Mouse (Mus musculus) layer of hippocampus, adult 18-20 months (tissue): ENCODE results near the gene Cmklr1. TPM values are rescaled to one million over a fixed set of nuclear protein-coding genes. Genes with fewer than 3 reads are reported as not detected.
"Not testable (repeated sequence)": the region's sequence is repeated elsewhere in the genome, so short reads cannot be mapped to it uniquely, and the experiment has no call there.

Experiments used
- DNase-seq, 2 experiments: peaks; one replicate each; pipeline ENCODE4 v3.0.0; 2022; ENCODE audit warnings: low spot score in 2 of 2
- total RNA-seq, 2 experiments: library from RNA; stranded (reverse); gene quantifications; 2 replicates each; pipeline ENCODE4 v1.2.3; 2021

The Cmklr1 gene
- total RNA-seq, 2 experiments from 2014 or later, result 4.6 to 4.8 TPM

DNA sequence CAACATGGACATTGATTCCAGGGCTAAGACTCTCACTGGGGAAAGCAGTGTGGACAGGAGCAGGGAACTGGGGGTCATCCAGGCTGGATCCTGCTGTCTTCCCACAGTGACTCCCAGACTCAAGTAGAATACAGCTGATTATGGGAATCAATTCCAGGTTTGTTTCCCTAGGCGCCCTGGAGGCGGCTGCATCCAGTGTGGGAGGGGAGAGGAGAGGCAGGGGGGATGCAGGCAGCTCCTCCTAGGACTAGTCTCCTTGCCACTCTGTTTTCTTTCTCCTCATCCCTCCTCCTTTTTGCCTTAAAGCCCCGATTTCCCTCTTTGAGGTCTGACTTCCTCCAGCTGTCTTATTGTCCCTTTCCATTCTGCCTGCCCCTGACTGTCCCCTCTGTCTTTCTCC, 59.1 kb downstream of the Cmklr1 start:
- DNase-seq, result peak in 1 of 2 experiments; percentile 55

DNA sequence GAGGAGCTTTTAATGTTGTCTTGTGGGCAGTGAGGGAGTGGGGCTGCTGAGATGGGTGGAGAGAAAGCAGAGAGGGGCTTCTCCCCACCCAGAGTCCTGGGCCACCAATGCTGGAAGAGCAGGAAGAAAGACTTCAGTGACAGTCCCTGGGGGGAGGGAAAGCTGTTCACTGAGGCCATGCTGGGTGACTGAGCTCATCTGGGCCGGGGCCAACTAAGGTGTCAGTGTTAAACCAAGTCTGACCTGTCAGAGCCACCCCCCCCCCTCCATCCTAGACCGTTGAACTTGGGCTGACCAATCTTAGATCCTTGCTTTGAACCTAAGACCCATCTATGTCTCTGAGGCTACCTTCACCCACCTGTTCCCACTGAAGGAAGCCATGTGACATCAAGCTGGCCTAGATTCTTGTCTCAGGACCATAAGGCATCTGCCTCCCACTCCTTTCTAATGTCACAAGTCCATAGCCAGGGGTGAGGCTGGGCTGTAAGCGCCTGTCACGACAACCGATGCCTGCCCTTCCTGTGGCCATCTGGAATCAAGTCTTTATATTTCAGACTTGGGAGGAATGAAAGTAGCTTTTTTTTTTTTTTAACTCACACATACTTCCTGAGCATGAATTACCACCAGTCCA, 60.1 kb downstream of the Cmklr1 start:
- no peak for DNase-seq

DNA sequence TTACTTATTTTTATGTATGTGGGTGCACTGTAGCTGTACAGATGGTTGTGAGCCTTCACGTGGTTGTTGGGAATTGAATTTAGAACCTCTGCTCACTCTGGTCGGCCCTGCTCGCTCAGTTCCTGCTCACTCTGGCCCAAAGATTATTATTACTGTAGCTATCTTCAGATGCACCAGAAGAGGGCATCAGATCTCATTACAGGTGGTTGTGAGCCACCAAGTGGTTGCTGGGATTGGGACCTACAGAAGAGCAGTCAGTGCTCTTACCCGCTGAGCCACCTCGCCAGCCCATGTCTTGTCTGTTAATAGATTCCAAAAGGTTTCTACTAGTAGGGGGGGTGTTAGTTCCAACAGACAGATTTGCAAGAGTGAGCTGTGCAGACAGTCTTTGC, 63.8 kb downstream of the Cmklr1 start:
- DNase-seq, result not testable (repeated sequence)

DNA sequence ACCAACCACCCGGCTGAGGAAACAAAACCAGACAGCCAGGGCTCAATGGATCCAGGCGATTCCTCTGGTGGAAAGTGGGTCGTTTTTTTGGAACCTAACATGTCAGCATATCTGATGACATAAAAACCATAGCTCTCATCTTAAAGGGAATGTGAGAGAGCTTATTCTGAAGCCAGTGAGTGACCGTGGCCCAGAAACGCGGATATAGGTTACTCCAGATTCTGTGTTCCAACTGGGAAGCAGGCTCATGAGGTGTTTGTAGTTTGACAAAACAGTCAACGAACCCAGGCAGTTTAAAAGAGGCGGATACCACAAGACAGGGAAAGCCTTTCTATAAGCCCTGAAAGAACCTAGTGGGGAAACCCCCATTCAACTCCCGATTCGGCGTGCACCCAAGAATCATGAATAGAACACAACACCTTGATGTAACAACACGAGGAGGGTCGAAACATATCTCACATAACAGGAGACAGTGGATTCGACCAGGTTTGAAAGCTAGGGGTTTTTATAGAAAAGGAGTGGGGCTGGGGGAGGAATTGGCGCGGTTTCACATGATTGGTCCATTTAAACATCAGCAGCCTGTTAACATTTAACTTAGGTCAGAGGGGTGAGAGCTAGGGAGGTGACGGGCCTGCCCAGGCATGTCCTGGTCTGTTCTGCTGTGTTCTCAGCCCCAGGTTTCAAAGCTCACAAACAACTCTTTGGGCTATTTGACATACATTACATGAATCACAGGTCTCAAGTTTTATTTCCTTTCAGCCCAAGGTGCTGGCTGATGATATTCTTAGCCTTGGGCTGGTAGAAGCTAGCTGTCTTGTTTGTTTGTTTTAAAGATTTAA, 64.4 kb downstream of the Cmklr1 start:
- not testable (repeated sequence) for DNase-seq

DNA sequence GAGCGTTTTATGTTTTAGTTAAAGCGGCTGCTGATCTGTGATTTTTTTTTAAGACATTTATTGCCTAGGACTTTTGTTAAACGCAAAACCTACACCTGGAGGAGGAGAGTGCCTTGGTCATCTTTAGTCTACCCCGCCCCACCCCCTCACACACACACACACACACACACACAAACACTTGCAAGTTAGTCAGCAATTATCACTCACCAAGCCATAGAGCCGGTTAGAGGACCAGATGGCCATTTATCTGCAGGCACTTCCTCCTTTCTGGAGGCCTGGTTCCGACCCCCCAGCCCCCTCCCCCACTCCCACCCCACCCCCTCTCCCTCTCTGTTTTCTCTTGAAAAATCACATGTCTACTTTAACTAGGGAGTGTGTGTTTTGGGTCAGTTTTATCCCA, 65.8 kb downstream of the Cmklr1 start:
- DNase-seq, result no peak

DNA sequence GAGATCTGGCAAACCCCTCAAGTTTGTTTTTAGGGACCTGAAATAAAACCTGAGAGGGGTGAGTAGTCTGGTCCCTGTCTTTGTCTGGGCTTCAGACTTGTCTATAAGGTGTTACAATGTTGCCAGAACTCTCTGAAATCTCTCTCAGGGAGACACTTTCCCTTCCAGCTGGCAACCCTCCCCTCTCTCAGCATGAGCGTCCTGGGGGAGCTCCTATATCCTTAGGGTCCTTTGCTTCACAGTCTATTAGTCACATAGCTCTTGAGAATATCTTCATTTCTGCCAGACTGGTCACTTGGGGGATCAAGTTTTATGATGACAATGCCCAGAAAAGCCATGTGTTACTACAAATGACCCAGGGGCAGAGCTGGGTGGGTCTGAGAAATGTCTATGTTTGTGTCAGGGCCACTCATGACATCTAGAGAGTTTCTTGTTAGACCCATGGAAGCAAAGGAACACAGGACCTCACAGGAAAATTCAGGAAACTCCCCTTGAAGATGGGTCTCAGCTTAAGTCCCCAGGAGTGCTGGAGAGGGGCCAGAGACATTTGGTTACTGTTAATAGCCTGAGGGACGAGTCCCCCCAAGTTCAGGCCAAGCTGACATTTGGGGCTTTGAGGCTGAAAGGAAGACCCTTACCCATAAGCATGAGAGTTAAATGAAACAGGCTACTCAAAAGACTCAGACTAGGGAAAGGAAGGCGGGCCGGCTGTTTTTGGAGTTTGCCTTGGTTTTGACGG, 66.6 kb downstream of the Cmklr1 start:
- no peak for DNase-seq

DNA sequence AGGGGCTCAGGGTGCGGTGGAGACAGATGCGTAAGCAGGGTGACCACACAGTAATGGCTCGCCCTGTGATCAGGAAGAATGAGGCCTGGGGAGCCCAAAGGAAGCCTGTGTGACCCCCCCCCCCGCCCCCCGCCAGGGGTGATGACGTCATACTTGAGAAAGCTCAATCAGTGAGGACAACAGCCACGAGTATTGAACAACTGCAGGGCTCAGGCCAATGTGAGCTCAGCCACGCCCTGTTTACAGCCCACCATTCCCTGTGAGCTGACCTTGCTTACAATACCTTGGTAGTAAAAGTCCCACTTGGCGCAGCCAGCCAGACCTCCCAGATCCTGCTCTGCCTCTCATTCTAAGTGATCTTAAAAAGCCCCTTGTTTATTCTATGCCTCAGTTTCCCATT, 69.4 kb downstream of the Cmklr1 start:
- no peak for DNase-seq

DNA sequence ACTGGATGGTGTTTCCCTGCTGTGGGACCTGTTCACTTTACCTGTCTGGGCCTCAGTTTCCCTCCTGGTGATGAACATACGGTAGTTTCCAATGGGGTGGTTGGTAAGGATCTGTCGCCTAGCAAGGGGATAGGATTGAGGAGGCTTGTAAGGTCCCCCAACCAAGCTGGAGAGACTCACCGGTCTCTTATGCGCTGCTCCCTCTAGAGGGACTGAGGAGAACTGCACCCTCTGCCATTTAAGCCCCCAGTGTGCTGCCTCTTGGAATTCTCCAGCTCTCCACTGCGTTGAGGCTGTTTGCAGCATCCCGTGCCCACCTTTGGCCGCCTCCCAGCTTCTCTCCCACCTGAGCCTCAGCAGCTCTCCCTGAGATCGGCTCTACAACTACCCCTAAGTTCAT, 70.0 kb downstream of the Cmklr1 start:
- DNase-seq, result no peak

DNA sequence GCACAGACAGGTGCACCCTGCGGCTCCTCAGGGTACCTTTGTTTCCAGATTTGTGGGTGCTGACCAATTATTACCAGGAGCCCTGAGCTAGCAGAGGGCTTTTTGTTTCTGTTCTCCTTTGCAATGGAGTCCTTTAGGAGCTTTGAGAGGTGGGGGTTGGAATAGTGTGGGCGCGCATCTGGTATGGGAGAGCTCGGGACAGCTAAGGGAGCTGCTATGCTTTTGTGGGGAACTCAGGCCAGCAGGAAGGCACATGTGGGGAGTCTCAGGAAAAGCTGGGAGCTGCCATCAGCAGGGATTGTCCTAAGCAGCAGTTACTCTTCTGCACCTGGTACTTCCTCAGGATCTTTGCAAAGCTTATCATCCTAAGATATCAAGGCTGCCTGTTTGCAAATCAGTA, 71.1 kb downstream of the Cmklr1 start:
- DNase-seq, result peak in 1 of 2 experiments; percentile 57

DNA sequence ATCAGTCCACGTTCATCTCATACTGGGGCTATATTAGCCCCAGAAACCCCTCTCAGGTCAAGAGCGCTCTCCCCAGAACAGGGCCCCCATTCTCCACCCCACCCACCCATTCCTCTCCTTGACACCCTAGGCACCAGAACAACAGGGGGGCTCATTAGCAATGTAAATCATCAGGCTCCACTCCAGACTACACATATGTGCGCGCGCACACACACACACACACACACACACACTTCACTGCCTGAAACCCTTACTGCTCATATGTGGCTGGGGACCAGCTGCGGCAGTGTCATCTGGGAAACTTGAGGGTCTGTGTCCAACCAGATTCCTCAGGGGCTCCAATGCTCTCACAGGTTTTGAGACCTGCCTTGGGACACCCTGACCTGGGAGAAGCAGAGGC, 71.8 kb downstream of the Cmklr1 start:
- no peak for DNase-seq

DNA sequence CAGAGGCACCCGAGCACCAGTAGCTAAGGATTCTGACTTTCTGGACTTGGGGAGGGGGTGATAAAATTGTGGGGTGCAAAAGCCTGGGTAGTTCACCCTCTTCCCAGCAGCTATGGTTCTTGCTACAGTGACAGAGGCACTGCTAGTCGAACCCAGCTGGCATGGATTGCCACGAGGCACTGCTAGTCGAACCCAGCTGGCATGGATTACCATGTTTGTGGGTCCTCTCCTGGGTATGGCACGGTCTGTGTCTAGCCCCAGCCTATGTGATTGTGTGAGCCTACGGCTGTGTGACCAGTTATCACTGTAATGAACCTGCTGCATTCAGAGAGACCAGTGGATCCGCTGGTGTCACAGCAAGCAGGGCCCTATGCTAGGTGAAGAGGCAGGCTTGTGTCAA, 72.7 kb downstream of the Cmklr1 start:
- DNase-seq, result peak in 1 of 2 experiments; percentile 69

DNA sequence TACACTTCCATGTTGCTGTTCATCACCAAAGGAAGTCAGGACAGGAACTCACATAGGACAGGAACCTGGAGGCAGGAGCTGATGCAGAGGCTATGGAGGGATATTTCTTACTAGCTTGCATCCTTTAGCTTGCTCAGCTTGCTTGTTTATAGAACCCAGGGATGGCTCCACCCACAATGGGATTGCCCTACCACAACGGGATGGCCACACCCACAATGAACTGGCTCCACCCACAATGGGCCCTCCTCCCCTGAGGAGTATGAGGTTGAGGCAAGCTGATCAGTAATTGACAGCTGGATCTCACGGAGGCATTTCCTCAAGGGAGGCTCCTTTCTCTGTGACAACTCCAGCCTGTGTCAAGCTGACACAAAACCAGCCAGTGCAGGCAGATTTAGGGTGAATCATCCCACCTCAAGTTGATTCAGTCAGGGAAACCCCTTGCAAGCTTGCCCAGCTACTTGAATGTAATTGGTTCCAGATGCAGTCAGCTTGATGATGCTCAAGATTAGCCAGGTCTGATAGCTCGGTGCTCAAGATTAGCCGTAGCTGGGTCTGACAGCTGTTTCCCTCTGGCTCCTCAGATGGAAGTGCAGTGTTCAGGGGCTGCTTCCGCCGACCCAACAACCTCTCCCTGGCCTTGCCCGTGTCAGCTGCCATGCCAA, 80.0 kb downstream of the Cmklr1 start:
- no peak for DNase-seq

DNA sequence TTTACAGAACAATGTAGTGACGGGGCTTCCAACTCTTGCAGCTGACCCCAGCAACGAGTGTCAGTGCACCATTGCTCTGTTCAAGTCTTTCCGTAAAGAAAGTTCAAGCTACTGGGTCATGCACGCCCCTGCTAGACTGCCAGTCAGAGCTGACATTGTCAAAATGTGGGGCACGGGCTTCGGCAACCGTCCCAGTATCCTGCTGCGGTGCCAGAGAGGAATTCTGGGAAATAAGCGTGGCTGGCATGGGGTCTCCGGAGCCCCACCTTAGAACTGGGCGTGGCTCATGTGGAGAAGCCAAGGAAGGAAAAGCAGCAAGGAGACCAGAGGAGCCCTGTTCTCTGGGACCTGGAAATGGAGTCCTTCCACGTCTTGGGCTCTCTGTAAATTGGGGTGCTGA, 84.4 kb downstream of the Cmklr1 start:
- DNase-seq, result no peak

DNA sequence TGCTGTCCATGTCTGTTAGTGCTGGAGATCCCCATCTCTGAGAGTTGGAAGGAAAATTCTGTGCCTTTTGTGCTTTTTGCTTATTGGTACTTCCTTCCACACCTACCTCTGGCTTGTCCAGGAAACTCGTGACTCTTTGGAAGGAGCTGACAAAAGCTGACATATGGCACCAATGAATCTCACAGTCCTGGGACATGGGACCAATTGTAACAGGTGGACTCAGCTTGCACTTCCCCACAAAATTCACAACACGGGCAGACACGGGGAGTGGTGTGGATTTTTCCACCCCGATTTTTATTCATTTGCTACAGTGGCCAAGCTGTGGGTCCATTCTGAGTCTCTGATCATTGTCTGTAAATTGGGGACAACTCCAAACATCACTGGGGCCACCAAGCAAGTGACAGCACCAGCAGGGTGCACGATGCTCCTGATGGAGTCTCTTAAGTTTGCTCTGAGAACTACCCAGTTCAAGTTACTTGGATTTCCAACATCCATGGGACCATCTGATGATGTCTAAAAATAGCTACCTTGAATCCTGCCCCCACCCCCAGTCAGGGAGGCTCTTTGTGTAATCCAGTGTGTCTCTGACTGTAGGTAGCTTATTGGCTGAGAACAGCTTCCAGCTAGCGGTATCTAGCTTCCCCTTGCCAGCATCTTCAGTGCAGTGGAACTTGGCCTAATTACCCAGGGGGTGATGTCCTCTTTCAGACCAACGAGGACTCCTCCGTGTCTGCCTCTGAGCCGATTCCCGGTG, 84.9 kb downstream of the Cmklr1 start:
- DNase-seq, result no peak

DNA sequence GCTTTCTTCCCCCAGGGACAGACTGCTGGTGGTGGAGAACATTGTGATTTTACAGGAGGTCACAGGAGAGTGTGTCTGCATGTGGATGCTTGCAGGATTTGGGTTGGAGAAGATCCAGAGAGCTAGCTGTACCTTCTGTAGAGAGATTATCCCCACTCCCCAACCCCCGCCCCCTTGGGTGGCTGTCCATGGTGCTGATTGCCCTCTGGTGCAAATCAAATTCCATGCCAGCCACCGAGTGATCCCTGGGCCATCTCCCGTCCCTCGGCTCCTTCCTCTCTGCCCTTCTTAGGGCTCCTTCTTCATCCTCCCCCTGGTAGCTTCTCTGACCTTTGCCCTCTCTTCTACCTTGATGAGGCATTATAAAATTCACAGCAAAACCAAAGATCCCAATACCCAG, 85.8 kb downstream of the Cmklr1 start:
- no peak for DNase-seq

Other genes with a start within 250 kb of the Cmklr1 start
- gene Wscd2, start 160.1 kb downstream of the Cmklr1 start, total RNA-seq, result 10 to 100 TPM; 81.3 to 83.7 TPM
- not detected for gene 1700069L16Rik, start 74.3 kb upstream of the Cmklr1 start, total RNA-seq
- 10 to 100 TPM; 13.4 to 14.1 TPM for gene Ficd, start 85.4 kb upstream of the Cmklr1 start, total RNA-seq
- gene Sart3, start 122.1 kb upstream of the Cmklr1 start, total RNA-seq, result 10 to 100 TPM; 48.3 to 49.3 TPM
- gene Iscu, start 122.3 kb upstream of the Cmklr1 start, total RNA-seq, result 100 to 1,000 TPM; 128 to 132 TPM
- 10 to 100 TPM; 25.9 to 29.0 TPM for gene Tmem119, start 150.1 kb upstream of the Cmklr1 start, total RNA-seq
- gene Selplg, start 182.2 kb upstream of the Cmklr1 start, total RNA-seq, result 10 to 100 TPM; 34.7 to 38.4 TPM